Mouse (Mus musculus) CH12.LX (cell line): ENCODE measurements at regions not wholly inside any gene's neighbourhood (a gene's known extent, or its start where the extent isn't known, plus 50 kb on each side); places are given as distances from the start of the nearest gene placed in this dataset.

Source experiments
- DNase-seq: peaks from one replicate; pipeline ENCODE4 v3.0.0-alpha.2; 2013; ENCODE audit errors: extremely low read depth
- H3K27ac ChIP-seq: 2 replicates; pipeline ENCODE4 v1.5.1; 2012; ENCODE audit warnings: low read depth, mild to moderate bottlenecking, control low read depth, moderate library complexity; ENCODE audit not compliant: insufficient read depth
- H3K27me3 ChIP-seq: replicated peaks from 2 replicates; pipeline ENCODE3; 2012; ENCODE audit warnings: inconsistent platforms
- H3K36me3 ChIP-seq, 2 experiments: replicated peaks in 1 of 2; 2 replicates each; pipeline versions ENCODE3 to v1.6.1; 2012; ENCODE audit warnings: inconsistent platforms in 1 of 2, low read length in 1 of 2, mild to moderate bottlenecking in 1 of 2, mixed read lengths in 1 of 2, moderate library complexity in 1 of 2; ENCODE audit not compliant: control insufficient read depth in 1 of 2, insufficient read depth in 1 of 2
- H3K4me1 ChIP-seq, 2 experiments: 2 replicates each; pipeline ENCODE4 v1.6.1; 2012; ENCODE audit warnings: inconsistent platforms in 1 of 2, moderate library complexity in 1 of 2; ENCODE audit not compliant: insufficient read depth in 2 of 2, control insufficient read depth in 1 of 2
- H3K4me2 ChIP-seq: 2 replicates; pipeline ENCODE4 v1.6.1; 2012; ENCODE audit warnings: low read depth, mild to moderate bottlenecking, control low read depth; ENCODE audit not compliant: poor library complexity, insufficient read depth, severe bottlenecking
- H3K4me3 ChIP-seq, 3 experiments: fragments of 150-350 bp in 1 of 3; sonication (generic) in 1 of 3; replicated peaks in 1 of 3; 2 replicates each; pipeline versions ENCODE3 to v1.5.1; 2011 to 2012; ENCODE audit warnings: low read depth in 2 of 3, low read length in 2 of 3, mild to moderate bottlenecking in 2 of 3, moderate library complexity in 2 of 3, control low read depth in 1 of 3, improper control_type of control experiment in 1 of 3, inconsistent platforms in 1 of 3, mixed read lengths in 1 of 3; ENCODE audit not compliant: poor library complexity in 1 of 3
- H3K79me2 ChIP-seq: replicated peaks from 2 replicates; pipeline ENCODE4 v1.6.1; 2012; ENCODE audit warnings: mild to moderate bottlenecking, moderate library complexity; ENCODE audit not compliant: control insufficient read depth, poor library complexity, insufficient read depth, severe bottlenecking; ENCODE audit errors: extremely low read depth
- H3K9ac ChIP-seq: 2 replicates; pipeline ENCODE4 v1.6.1; 2012; ENCODE audit warnings: low read depth, mild to moderate bottlenecking, control low read depth, moderate library complexity; ENCODE audit not compliant: insufficient read depth
- H3K9me3 ChIP-seq: replicated peaks from 2 replicates; pipeline ENCODE3; 2012; ENCODE audit warnings: low read length, inconsistent platforms, mixed read lengths
- BHLHE40 ChIP-seq: IDR thresholded peaks from 2 replicates; pipeline ENCODE4 v1.6.1; 2011; ENCODE audit warnings: mild to moderate bottlenecking, low read depth, low read length, improper control_type of control experiment
- CHD1 ChIP-seq: IDR thresholded peaks from 2 replicates; pipeline ENCODE4 v1.6.1; 2012; ENCODE audit warnings: low read depth, low read length, improper control_type of control experiment, inconsistent platforms
- CHD2 ChIP-seq: IDR thresholded peaks from 2 replicates; pipeline ENCODE4 v1.6.1; 2011; ENCODE audit warnings: low read length, improper control_type of control experiment
- CTCF ChIP-seq, 2 experiments: IDR thresholded peaks in 1 of 2; conservative IDR thresholded peaks in 1 of 2; 2 replicates each; pipeline ENCODE4 v1.5.1; 2011 to 2012; ENCODE audit warnings: low read depth in 2 of 2, low read length in 2 of 2, improper control_type of control experiment in 1 of 2, inconsistent platforms in 1 of 2, mild to moderate bottlenecking in 1 of 2, moderate library complexity in 1 of 2
- E2F4 ChIP-seq: IDR thresholded peaks from 2 replicates; pipeline ENCODE4 v1.6.1; 2011; ENCODE audit warnings: low read depth, low read length, improper control_type of control experiment; ENCODE audit not compliant: insufficient replicate concordance
- ELF1 ChIP-seq: IDR thresholded peaks from 2 replicates; pipeline ENCODE4 v1.6.1; 2014; ENCODE audit warnings: low read depth, mild to moderate bottlenecking, inconsistent platforms, low read length, improper control_type of control experiment
- EP300 ChIP-seq: IDR thresholded peaks from 2 replicates; pipeline ENCODE4 v1.6.1; 2011; ENCODE audit warnings: low read length, improper control_type of control experiment
- ETS1 ChIP-seq: conservative IDR thresholded peaks from 2 replicates; pipeline ENCODE4 v1.6.1; 2012; ENCODE audit warnings: low read depth, mild to moderate bottlenecking, inconsistent platforms, low read length, improper control_type of control experiment, moderate library complexity
- GABPA ChIP-seq: IDR thresholded peaks from 2 replicates; pipeline ENCODE4 v1.6.1; 2012; ENCODE audit warnings: low read depth, low read length, improper control_type of control experiment, inconsistent platforms; ENCODE audit not compliant: insufficient replicate concordance
- JUND ChIP-seq: conservative IDR thresholded peaks from 2 replicates; pipeline ENCODE4 v1.6.1; 2011; ENCODE audit warnings: low read depth, low read length, improper control_type of control experiment
- KAT2A ChIP-seq: IDR thresholded peaks from 2 replicates; pipeline ENCODE4 v1.6.1; 2012; ENCODE audit warnings: low read length, improper control_type of control experiment, inconsistent platforms; ENCODE audit not compliant: insufficient replicate concordance
- MAFK ChIP-seq: IDR thresholded peaks from 2 replicates; pipeline ENCODE4 v1.6.1; 2011; ENCODE audit warnings: low read length, improper control_type of control experiment; ENCODE audit not compliant: insufficient replicate concordance
- MAX ChIP-seq: IDR thresholded peaks from 2 replicates; pipeline ENCODE4 v1.6.1; 2011; ENCODE audit warnings: low read length, improper control_type of control experiment
- MAZ ChIP-seq: IDR thresholded peaks from 2 replicates; pipeline ENCODE4 v1.6.1; 2012; ENCODE audit warnings: low read depth, mild to moderate bottlenecking, inconsistent platforms, low read length, improper control_type of control experiment, moderate library complexity
- MYC ChIP-seq: IDR thresholded peaks from 2 replicates; pipeline ENCODE4 v1.6.1; 2011; ENCODE audit warnings: low read depth, mild to moderate bottlenecking, improper control_type of control experiment, low read length
- NELFE ChIP-seq: IDR thresholded peaks from 2 replicates; pipeline ENCODE4 v1.6.1; 2011; ENCODE audit warnings: low read depth, low read length, improper control_type of control experiment
- NRF1 ChIP-seq: IDR thresholded peaks from 2 replicates; pipeline ENCODE4 v1.6.1; 2014; ENCODE audit warnings: low read depth, mild to moderate bottlenecking, inconsistent platforms, low read length, improper control_type of control experiment, moderate library complexity
- PAX5 ChIP-seq: IDR thresholded peaks from 2 replicates; pipeline ENCODE4 v1.6.1; 2012; ENCODE audit warnings: low read length, inconsistent platforms, mixed read lengths
- POLR2A ChIP-seq: IDR thresholded peaks from 2 replicates; pipeline ENCODE4 v1.6.1; 2011; ENCODE audit warnings: low read depth, mild to moderate bottlenecking, improper control_type of control experiment, low read length
- RAD21 ChIP-seq: IDR thresholded peaks from 2 replicates; pipeline ENCODE4 v1.6.1; 2011; ENCODE audit warnings: low read depth, mild to moderate bottlenecking, low read length, improper control_type of control experiment, moderate library complexity
- SMC3 ChIP-seq: IDR thresholded peaks from 2 replicates; pipeline ENCODE4 v1.6.1; 2011; ENCODE audit warnings: low read depth, low read length, improper control_type of control experiment
- UBTF ChIP-seq: IDR thresholded peaks from 2 replicates; pipeline ENCODE4 v1.6.1; 2012; ENCODE audit warnings: low read depth, mild to moderate bottlenecking, inconsistent platforms, low read length, improper control_type of control experiment, moderate library complexity
- ZKSCAN1 ChIP-seq: IDR thresholded peaks from 2 replicates; pipeline ENCODE4 v1.6.1; 2012; ENCODE audit warnings: low read depth, inconsistent platforms, low read length, improper control_type of control experiment, borderline replicate concordance
- ZMIZ1 ChIP-seq: IDR thresholded peaks from 2 replicates; pipeline ENCODE4 v1.6.1; 2012; ENCODE audit warnings: low read depth, mild to moderate bottlenecking, inconsistent platforms, low read length, improper control_type of control experiment
- ZNF384 ChIP-seq: IDR thresholded peaks from 2 replicates; pipeline ENCODE4 v1.6.1; 2012; ENCODE audit warnings: low read depth, low read length, improper control_type of control experiment, inconsistent platforms
- dilution Hi-C: fragments of 300-500 bp; cut with MboI; formaldehyde crosslinking; loops from 2 replicates; pipeline ENCODE4 v1.14.3; 2020; ENCODE audit warnings: low sequenced_read_pairs; ENCODE audit not compliant: extremely low pct_unique_long_range_greater_than_20kb, extremely low pct_ligation_motif_present
- in situ Hi-C: fragments of 300-500 bp; cut with MboI; formaldehyde crosslinking; loops from 3 replicates; pipeline ENCODE4 v1.14.3; 2019; ENCODE audit warnings: low sequenced_read_pairs, low pct_ligation_motif_present, low pct_unique_long_range_greater_than_20kb, mixed read lengths

DNA sequence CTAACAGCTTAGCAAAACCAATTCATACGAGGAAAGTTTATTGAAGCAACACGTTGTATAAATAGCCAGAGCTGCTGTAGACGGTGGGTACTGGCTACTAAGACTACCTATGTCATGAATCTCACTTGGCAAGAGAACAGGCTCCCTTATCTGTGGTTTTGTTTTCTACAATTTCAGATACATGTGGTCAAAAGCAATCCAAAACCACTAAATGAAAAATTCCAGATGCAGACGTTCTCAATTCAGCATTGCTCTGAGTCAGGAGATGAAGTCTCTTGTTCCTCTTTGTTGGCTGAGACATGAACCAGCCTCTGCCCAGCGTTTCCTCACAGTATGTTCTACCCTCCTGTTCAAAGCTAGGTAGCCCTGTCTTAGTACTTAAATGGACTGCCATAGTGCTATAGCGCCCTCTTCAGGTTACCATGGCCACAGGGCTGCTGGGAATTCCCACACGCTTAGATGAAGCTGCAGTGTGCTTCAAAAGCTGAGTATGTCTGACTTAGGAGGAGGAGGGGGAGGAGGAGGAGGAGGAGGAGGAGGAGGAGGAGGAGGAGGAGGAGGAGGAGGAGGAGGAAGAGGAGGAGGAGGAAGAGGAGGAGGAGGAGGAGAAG is 119.0 kb upstream of the Smyd2 start:
- peak in 1 of 2 experiments; percentile 47; a peak in 2 of 4 replicates for TF ChIP-seq CTCF (conservative IDR thresholded peaks at IDR 0.05 in 1 of 2, IDR thresholded peaks at IDR 0.05 in 1 of 2; ENCODE audit: low read depth in 2 of 2, low read length in 2 of 2)
- TF ChIP-seq EP300 = no peak
- TF ChIP-seq ZKSCAN1 = no peak
- TF ChIP-seq E2F4 = no peak
- no peak for TF ChIP-seq MAX
- no peak for TF ChIP-seq NRF1
- peak; percentile 36 for TF ChIP-seq RAD21
- no peak for TF ChIP-seq CHD1
- TF ChIP-seq ZNF384 = no peak
- no peak for TF ChIP-seq JUND
- TF ChIP-seq, all 38 proteins: peak for 2
- no peak overlapping the region for H3K4me2 ChIP-seq
- in situ Hi-C loops (no loop called here), dilution Hi-C loops (no loop called here)
- H3K4me1 ChIP-seq = 0 out of 4 replicates have a peak, but pooled peaks cover 0 to 4% of the 10 kb centered on the region in 2 experiments
- peaks cover 5% of the 10 kb centered on the region for H3K27me3 ChIP-seq
- no peaks in the 10 kb centered on the region for H3K79me2 ChIP-seq
- H3K4me3 ChIP-seq = no peak overlapping the region
- no peaks in the 10 kb centered on the region for H3K36me3 ChIP-seq
- peak; percentile 24 for DNase-seq
- H3K27ac ChIP-seq = no peak overlapping the region
- H3K9ac ChIP-seq = no peak overlapping the region
- H3K9me3 ChIP-seq = no peaks in the 10 kb centered on the region

GRCm38 (mm10) chr1:190038046-190038445 is 115.9 kb upstream of the Smyd2 start:
- Histone ChIP-seq H3K36me3 (no peaks in the 10 kb centered on the region), H3K9ac (no peak overlapping the region), H3K27me3 (no peaks in the 10 kb centered on the region), H3K79me2 (no peaks in the 10 kb centered on the region), H3K9me3 (no peaks in the 10 kb centered on the region), H3K4me2 (no peak overlapping the region), H3K4me3 (no peak overlapping the region), H3K27ac (no peak overlapping the region), H3K4me1 (no peaks in the 10 kb centered on the region)
- TF ChIP-seq MYC (no peak), MAFK (no peak), NELFE (no peak), KAT2A (no peak), RAD21 (no peak), EP300 (no peak), POLR2A (no peak), UBTF (no peak), ETS1 (no peak), E2F4 (no peak), CHD2 (no peak), GABPA (no peak), BHLHE40 (no peak), ZMIZ1 (no peak), PAX5 (no peak), ELF1 (no peak), MAZ (no peak), JUND (no peak), ZNF384 (no peak), SMC3 (no peak)
- DNase-seq = no peak
- dilution Hi-C loops = no loop called here
- in situ Hi-C loops = no loop called here
